Mouse (Mus musculus) neural tube, embryonic 11.5 days (tissue): ENCODE measurements around the gene Abcf2. TPM values are rescaled to one million over a fixed set of nuclear protein-coding genes. Genes with fewer than 3 reads are reported as not detected.
A peak's percentile ranks its signal among the peaks of the same experiment; 100 is the strongest.

Source experiments
- ATAC-seq: fragments of 200-750 bp; cut with Nextera tagmentation; 2 replicates; pipeline ENCODE4 v1.8.0; 2017; ENCODE audit warnings: moderate number of reproducible peaks, mild to moderate bottlenecking, moderate TSS enrichment, moderate library complexity; ENCODE audit not compliant: insufficient read depth, low FRiP score, low TSS enrichment
- DNase-seq: peaks from one replicate; pipeline ENCODE4 v3.0.0-alpha.2; 2015; ENCODE audit warnings: low spot score
- H3K27ac ChIP-seq: fragments of 300-500 bp; sonication (generic); 2 replicates; pipeline ENCODE4 v1.5.1; 2014; ENCODE audit warnings: low read depth, mild to moderate bottlenecking, low read length
- H3K27me3 ChIP-seq: fragments of 300-500 bp; sonication (generic); 2 replicates; pipeline ENCODE4 v1.6.1; 2014; ENCODE audit warnings: mild to moderate bottlenecking, low read length, mixed read lengths; ENCODE audit not compliant: control insufficient read depth, insufficient read depth
- H3K36me3 ChIP-seq: fragments of 300-500 bp; sonication (generic); 2 replicates; pipeline ENCODE4 v1.6.1; 2014; ENCODE audit warnings: mild to moderate bottlenecking, low read length, moderate library complexity, mixed read lengths; ENCODE audit not compliant: control insufficient read depth, insufficient read depth
- H3K4me1 ChIP-seq: fragments of 300-500 bp; sonication (generic); 2 replicates; pipeline ENCODE4 v1.6.1; 2014; ENCODE audit warnings: low read length, mixed read lengths; ENCODE audit not compliant: control insufficient read depth, insufficient read depth
- H3K4me2 ChIP-seq: fragments of 300-500 bp; sonication (generic); 2 replicates; pipeline ENCODE4 v1.6.1; 2014; ENCODE audit warnings: low read depth, mild to moderate bottlenecking, moderate library complexity
- H3K4me3 ChIP-seq: fragments of 300-500 bp; sonication (generic); 2 replicates; pipeline ENCODE4 v1.5.1; 2014; ENCODE audit warnings: low read depth, low read length
- H3K9ac ChIP-seq: fragments of 300-500 bp; sonication (generic); 2 replicates; pipeline ENCODE4 v1.6.1; 2014; ENCODE audit warnings: mild to moderate bottlenecking, low read length
- H3K9me3 ChIP-seq: fragments of 300-500 bp; sonication (generic); 2 replicates; pipeline ENCODE4 v1.6.1; 2016; ENCODE audit warnings: low read length; ENCODE audit not compliant: control insufficient read depth
- WGBS: fragments of 180-500 bp; shearing (Covaris S2); extraction: QIAGEN DNeasy Blood & Tissue Kit; methylation state at CpG from one replicate; pipeline ENCODE4 v1.1.7; 2014; 5-methylcytosine and 5-hydroxymethylcytosine counted together
- polyA plus RNA-seq: library from polyadenylated mRNA; unstranded; fragments of >200 nt; fragmentation: Nextera tagmentation; extraction: Ambion mirVana; gene quantifications from 2 replicates; pipeline ENCODE4 v1.2.1, GENCODE M21; 2014

Abcf2 gene
- polyA plus RNA-seq, 1 experiment from 2014 or later, result 147 TPM

GRCm38 (mm10) chr5:24533391-24533790 lies 43.9 kb downstream of the Abcf2 start:
- ATAC-seq (no peak), DNase-seq (no peak)
- Histone ChIP-seq H3K4me2 (no peak overlapping the region), H3K4me1 (no peaks in the 10 kb centered on the region), H3K9ac (no peak overlapping the region), H3K4me3 (no peak overlapping the region), H3K36me3 (no peaks in the 10 kb centered on the region), H3K9me3 (no peaks in the 10 kb centered on the region), H3K27me3 (peaks cover 8% of the 10 kb centered on the region), H3K27ac (no peak overlapping the region)
- WGBS, result 53% methylated on average over 11 of the region's 11 CpGs

GRCm38 (mm10) chr5:24530042-24530689 lies 47.1 kb downstream of the Abcf2 start:
- 16% methylated on average over 24 of the region's 24 CpGs for WGBS
- ATAC-seq, result peak; percentile 32

GRCm38 (mm10) chr5:24527780-24528179 lies 49.5 kb downstream of the Abcf2 start:
- no peak overlapping the region for H3K9ac ChIP-seq
- H3K4me2 ChIP-seq, result no peak overlapping the region
- H3K4me1 ChIP-seq, result peaks cover 8% of the 10 kb centered on the region
- H3K36me3 ChIP-seq, result no peaks in the 10 kb centered on the region
- H3K27me3 ChIP-seq, result peaks cover 47% of the 10 kb centered on the region
- H3K9me3 ChIP-seq, result no peaks in the 10 kb centered on the region
- ATAC-seq (no peak), DNase-seq (peak; percentile 38)
- H3K27ac ChIP-seq, result no peak overlapping the region
- no peak overlapping the region for H3K4me3 ChIP-seq
- 10% methylated on average over 6 of the region's 6 CpGs for WGBS

More at GRCm38 (mm10) chr5:24530042-24530689, 47.1 kb downstream of the Abcf2 start:
- Histone ChIP-seq H3K4me1 (peaks cover 8% of the 10 kb centered on the region), H3K9me3 (no peaks in the 10 kb centered on the region), H3K27ac (no peak overlapping the region), H3K36me3 (no peaks in the 10 kb centered on the region), H3K4me3 (no peak overlapping the region), H3K4me2 (no peak overlapping the region), H3K9ac (no peak overlapping the region), H3K27me3 (peaks cover 29% of the 10 kb centered on the region)
- peak; percentile 90 for DNase-seq

- Histone ChIP-seq H3K27me3 (peaks cover 51% of the 10 kb centered on the region), H3K27ac (no peak within 1 kb of the TSS), H3K36me3 (no peaks in the 10 kb centered on the region), H3K4me1 (peaks cover 8% of the 10 kb centered on the region), H3K4me2 (peak within 1 kb of the TSS; percentile 86), H3K9ac (peak within 1 kb of the TSS; percentile 62), H3K4me3 (peak within 1 kb of the TSS; percentile 50), H3K9me3 (no peaks in the 10 kb centered on the region)
- ATAC-seq (peak; percentile 52), DNase-seq (peak; percentile 82)
- 1% methylated on average over 35 of the region's 49 CpGs for WGBS
Observed at GRCm38 (mm10) chr5:24526889-24527230, 50.4 kb downstream of the Abcf2 start, which contains the start of gene Gbx1. Gbx1 (minus strand) TSS chr5:24527202.

- under 1% methylated on average over 83 of the region's 109 CpGs for WGBS
- Histone ChIP-seq H3K4me2 (peak overlapping the region; percentile 86), H3K9ac (peak overlapping the region; percentile 62), H3K36me3 (no peaks in the 10 kb centered on the region), H3K4me3 (peak overlapping the region; percentile 50), H3K9me3 (no peaks in the 10 kb centered on the region), H3K4me1 (peaks cover 8% of the 10 kb centered on the region), H3K27ac (no peak overlapping the region), H3K27me3 (peaks cover 52% of the 10 kb centered on the region)
- ATAC-seq, result peak; percentile 79
- peak; percentile 57 for DNase-seq
Observed at GRCm38 (mm10) chr5:24526190-24526888, 50.9 kb downstream of the Abcf2 start.

- DNase-seq, result no peak
Observed at GRCm38 (mm10) chr5:24525360-24526189, 51.7 kb downstream of the Abcf2 start.

GRCm38 (mm10) chr5:24524522-24524921 lies 52.7 kb downstream of the Abcf2 start:
- Histone ChIP-seq H3K4me2 (peak overlapping the region; percentile 21; the same call in 1 of the 2 replicates), H3K4me3 (no peak overlapping the region), H3K36me3 (no peaks in the 10 kb centered on the region), H3K9me3 (no peaks in the 10 kb centered on the region), H3K4me1 (peaks cover 8% of the 10 kb centered on the region), H3K9ac (no peak overlapping the region), H3K27ac (no peak overlapping the region), H3K27me3 (peaks cover 53% of the 10 kb centered on the region)
- 19% methylated on average over 4 of the region's 4 CpGs for WGBS
- DNase-seq (no peak), ATAC-seq (no peak)

More at GRCm38 (mm10) chr5:24525360-24526189, 51.7 kb downstream of the Abcf2 start:
- WGBS, result 3% methylated on average over 34 of the region's 34 CpGs
- Histone ChIP-seq H3K4me1 (peaks cover 8% of the 10 kb centered on the region), H3K27ac (no peak overlapping the region), H3K9ac (peak overlapping the region; percentile 62), H3K4me3 (peak overlapping the region; percentile 50), H3K36me3 (no peaks in the 10 kb centered on the region), H3K4me2 (peak overlapping the region; percentile 86), H3K27me3 (peaks cover 53% of the 10 kb centered on the region), H3K9me3 (no peaks in the 10 kb centered on the region)
- 0 out of 2 replicates have a peak, but pooled peaks have one; percentile 2 for ATAC-seq

GRCm38 (mm10) chr5:24523806-24524205 lies 53.5 kb downstream of the Abcf2 start:
- WGBS, result 32% methylated on average over 8 of the region's 8 CpGs
- DNase-seq (no peak), ATAC-seq (no peak)
- Histone ChIP-seq H3K36me3 (no peaks in the 10 kb centered on the region), H3K4me3 (no peak overlapping the region), H3K27ac (no peak overlapping the region), H3K9ac (no peak overlapping the region), H3K27me3 (peaks cover 49% of the 10 kb centered on the region), H3K4me2 (no peak overlapping the region), H3K4me1 (peaks cover 8% of the 10 kb centered on the region), H3K9me3 (no peaks in the 10 kb centered on the region)
